Mouse (Mus musculus): ENCODE data around the gene Rptor. TPM values are rescaled to one million over a fixed set of nuclear protein-coding genes. Genes with fewer than 3 reads are reported as not detected.

The Rptor gene
- polyA plus RNA-seq, 1 experiment from 2014 or later, result 19.2 TPM

GRCm38 (mm10) chr11:119933819-119934583 is 331.3 kb downstream of the Rptor start:
- Histone ChIP-seq H3K9me3 (ENCODE audit: control insufficient read depth, low read length) (peaks cover 3% of the 10 kb centered on the region; the same call in 1 of the 2 replicates), H3K27ac (ENCODE audit: low read depth, low read length) (no peak overlapping the region), H3K9ac (ENCODE audit: low read length) (no peak overlapping the region), H3K4me1 (replicated peaks; ENCODE audit: control insufficient read depth, insufficient read depth, low read length) (peaks cover 6% of the 10 kb centered on the region; the same call in 1 of the 2 replicates), H3K36me3 (ENCODE audit: control insufficient read depth, insufficient read depth, low read length) (no peaks in the 10 kb centered on the region), H3K4me2 (ENCODE audit: low read depth, low read length, severe bottlenecking) (no peak overlapping the region), H3K27me3 (ENCODE audit: control insufficient read depth, insufficient read depth, low read length) (no peaks in the 10 kb centered on the region), H3K4me3 (ENCODE audit: low read depth, low read length) (no peak overlapping the region)
- 83% methylated on average over 8 of the region's 8 CpGs for WGBS
- ATAC-seq (replicated peaks; ENCODE audit: low FRiP score) (no peak), DNase-seq (ENCODE audit: low spot score) (no peak)

- ATAC-seq (replicated peaks; ENCODE audit: low FRiP score) (no peak), DNase-seq (ENCODE audit: low spot score) (no peak)
- 78% methylated on average over 8 of the region's 8 CpGs for WGBS
- Histone ChIP-seq H3K36me3 (ENCODE audit: control insufficient read depth, insufficient read depth, low read length) (no peaks in the 10 kb centered on the region), H3K4me3 (ENCODE audit: low read depth, low read length) (no peak overlapping the region), H3K27ac (ENCODE audit: low read depth, low read length) (no peak overlapping the region), H3K9ac (ENCODE audit: low read length) (no peak overlapping the region), H3K27me3 (ENCODE audit: control insufficient read depth, insufficient read depth, low read length) (no peaks in the 10 kb centered on the region), H3K4me1 (replicated peaks; ENCODE audit: control insufficient read depth, insufficient read depth, low read length) (peaks cover 6% of the 10 kb centered on the region; the same call in 1 of the 2 replicates), H3K4me2 (ENCODE audit: low read depth, low read length, severe bottlenecking) (no peak overlapping the region), H3K9me3 (ENCODE audit: control insufficient read depth, low read length) (peaks cover 3% of the 10 kb centered on the region; the same call in 1 of the 2 replicates)
Observed at GRCm38 (mm10) chr11:119934773-119935172, 332.1 kb downstream of the Rptor start.

- Histone ChIP-seq H3K4me1 (replicated peaks; ENCODE audit: control insufficient read depth, insufficient read depth, low read length) (peaks cover 6% of the 10 kb centered on the region; the same call in 1 of the 2 replicates), H3K9ac (ENCODE audit: low read length) (no peak overlapping the region), H3K36me3 (ENCODE audit: control insufficient read depth, insufficient read depth, low read length) (no peaks in the 10 kb centered on the region), H3K4me3 (ENCODE audit: low read depth, low read length) (no peak overlapping the region), H3K27me3 (ENCODE audit: control insufficient read depth, insufficient read depth, low read length) (no peaks in the 10 kb centered on the region), H3K9me3 (ENCODE audit: control insufficient read depth, low read length) (peaks cover 3% of the 10 kb centered on the region; the same call in 1 of the 2 replicates), H3K27ac (ENCODE audit: low read depth, low read length) (no peak overlapping the region), H3K4me2 (ENCODE audit: low read depth, low read length, severe bottlenecking) (no peak overlapping the region)
- 0 out of 2 replicates have a peak, but pooled peaks have one; percentile 7 for ATAC-seq (replicated peaks; ENCODE audit: low FRiP score)
- DNase-seq (ENCODE audit: low spot score), result peak; percentile 81
- WGBS, result 24% methylated on average over 6 of the region's 6 CpGs
Observed at GRCm38 (mm10) chr11:119935457-119935856, 332.8 kb downstream of the Rptor start.

GRCm38 (mm10) chr11:119936456-119936855 is 333.8 kb downstream of the Rptor start:
- peaks cover 4% of the 10 kb centered on the region; the same call in 1 of the 2 replicates for H3K27me3 ChIP-seq (ENCODE audit: control insufficient read depth, insufficient read depth, low read length)
- no peaks in the 10 kb centered on the region; the same call in 1 of the 2 replicates for H3K36me3 ChIP-seq (ENCODE audit: control insufficient read depth, insufficient read depth, low read length)
- H3K9ac ChIP-seq (ENCODE audit: low read length), result no peak overlapping the region
- ATAC-seq (replicated peaks; ENCODE audit: low FRiP score) (no peak), DNase-seq (ENCODE audit: low spot score) (no peak)
- no peaks in the 10 kb centered on the region for H3K9me3 ChIP-seq (ENCODE audit: control insufficient read depth, low read length)
- H3K4me1 ChIP-seq (replicated peaks; ENCODE audit: control insufficient read depth, insufficient read depth, low read length), result peaks cover 7% of the 10 kb centered on the region; the same call in 1 of the 2 replicates
- no peak overlapping the region for H3K4me2 ChIP-seq (ENCODE audit: low read depth, low read length, severe bottlenecking)
- no peak overlapping the region for H3K4me3 ChIP-seq (ENCODE audit: low read depth, low read length)
- WGBS, result 93% methylated on average over 2 of the region's 2 CpGs
- no peak overlapping the region; the same call in 1 of the 2 replicates for H3K27ac ChIP-seq (ENCODE audit: low read depth, low read length)

GRCm38 (mm10) chr11:119937216-119937615 is 334.5 kb downstream of the Rptor start:
- Histone ChIP-seq H3K27ac (ENCODE audit: low read depth, low read length) (no peak overlapping the region), H3K4me3 (ENCODE audit: low read depth, low read length) (no peak overlapping the region), H3K27me3 (ENCODE audit: control insufficient read depth, insufficient read depth, low read length) (peaks cover 5% of the 10 kb centered on the region; the same call in 1 of the 2 replicates), H3K4me2 (ENCODE audit: low read depth, low read length, severe bottlenecking) (no peak overlapping the region), H3K9ac (ENCODE audit: low read length) (no peak overlapping the region), H3K36me3 (ENCODE audit: control insufficient read depth, insufficient read depth, low read length) (no peaks in the 10 kb centered on the region; the same call in 1 of the 2 replicates), H3K4me1 (replicated peaks; ENCODE audit: control insufficient read depth, insufficient read depth, low read length) (peaks cover 8% of the 10 kb centered on the region; the same call in 1 of the 2 replicates), H3K9me3 (ENCODE audit: control insufficient read depth, low read length) (no peaks in the 10 kb centered on the region)
- no peak for ATAC-seq (replicated peaks; ENCODE audit: low FRiP score)
- 68% methylated on average over 12 of the region's 12 CpGs for WGBS
- no peak for DNase-seq (ENCODE audit: low spot score)

GRCm38 (mm10) chr11:119937772-119938502 is 335.2 kb downstream of the Rptor start:
- Histone ChIP-seq H3K36me3 (ENCODE audit: control insufficient read depth, insufficient read depth, low read length) (no peaks in the 10 kb centered on the region; the same call in 1 of the 2 replicates), H3K27ac (ENCODE audit: low read depth, low read length) (no peak overlapping the region), H3K9me3 (ENCODE audit: control insufficient read depth, low read length) (no peaks in the 10 kb centered on the region), H3K27me3 (ENCODE audit: control insufficient read depth, insufficient read depth, low read length) (peaks cover 5% of the 10 kb centered on the region; the same call in 1 of the 2 replicates), H3K4me3 (ENCODE audit: low read depth, low read length) (no peak overlapping the region), H3K9ac (ENCODE audit: low read length) (no peak overlapping the region; the same call in 1 of the 2 replicates), H3K4me2 (ENCODE audit: low read depth, low read length, severe bottlenecking) (no peak overlapping the region), H3K4me1 (replicated peaks; ENCODE audit: control insufficient read depth, insufficient read depth, low read length) (peaks cover 8% of the 10 kb centered on the region; the same call in 1 of the 2 replicates)
- WGBS, result 72% methylated on average over 19 of the region's 19 CpGs
- no peak for ATAC-seq (replicated peaks; ENCODE audit: low FRiP score)
- no peak for DNase-seq (ENCODE audit: low spot score)

- Histone ChIP-seq H3K27me3 (ENCODE audit: control insufficient read depth, insufficient read depth, low read length) (peaks cover 6% of the 10 kb centered on the region), H3K4me2 (ENCODE audit: low read depth, low read length, severe bottlenecking) (no peak overlapping the region), H3K27ac (ENCODE audit: low read depth, low read length) (no peak overlapping the region), H3K4me1 (replicated peaks; ENCODE audit: control insufficient read depth, insufficient read depth, low read length) (peaks cover 8% of the 10 kb centered on the region; the same call in 1 of the 2 replicates), H3K9ac (ENCODE audit: low read length) (no peak overlapping the region), H3K4me3 (ENCODE audit: low read depth, low read length) (no peak overlapping the region), H3K9me3 (ENCODE audit: control insufficient read depth, low read length) (no peaks in the 10 kb centered on the region), H3K36me3 (ENCODE audit: control insufficient read depth, insufficient read depth, low read length) (no peaks in the 10 kb centered on the region; the same call in 1 of the 2 replicates)
- WGBS, result 64% methylated on average over 8 of the region's 8 CpGs
- no peak for ATAC-seq (replicated peaks; ENCODE audit: low FRiP score)
- DNase-seq (ENCODE audit: low spot score), result no peak
Observed at GRCm38 (mm10) chr11:119939073-119939710, 336.5 kb downstream of the Rptor start.

- 71% methylated on average over 4 of the region's 4 CpGs for WGBS
- Histone ChIP-seq H3K27ac (ENCODE audit: low read depth, low read length) (no peak overlapping the region), H3K9ac (ENCODE audit: low read length) (no peak overlapping the region), H3K9me3 (ENCODE audit: control insufficient read depth, low read length) (no peaks in the 10 kb centered on the region), H3K4me3 (ENCODE audit: low read depth, low read length) (no peak overlapping the region), H3K4me1 (replicated peaks; ENCODE audit: control insufficient read depth, insufficient read depth, low read length) (peaks cover 8% of the 10 kb centered on the region; the same call in 1 of the 2 replicates), H3K27me3 (ENCODE audit: control insufficient read depth, insufficient read depth, low read length) (peaks cover 6% of the 10 kb centered on the region), H3K36me3 (ENCODE audit: control insufficient read depth, insufficient read depth, low read length) (no peaks in the 10 kb centered on the region; the same call in 1 of the 2 replicates), H3K4me2 (ENCODE audit: low read depth, low read length, severe bottlenecking) (no peak overlapping the region)
- ATAC-seq (replicated peaks; ENCODE audit: low FRiP score), result no peak
- DNase-seq (ENCODE audit: low spot score), result no peak
Observed at GRCm38 (mm10) chr11:119939711-119940106, 337.0 kb downstream of the Rptor start.

All from forebrain, embryonic 11.5 days (tissue).